Mouse (Mus musculus): Measurements from ENCODE around the gene Zfp369. TPM values are rescaled to one million over a fixed set of nuclear protein-coding genes. Genes with fewer than 3 reads are reported as not detected.
A peak's percentile ranks its signal among the peaks of the same experiment; 100 is the strongest.

The Zfp369 gene
- 41.3 and 57.5 TPM in 2 replicates for polyA plus RNA-seq (2012; rRNA removed)
- polyA plus RNA-seq (2014; fragmentation: Nextera tagmentation; extraction: Ambion mirVana): 18.4 and 22.9 TPM in 2 replicates

DNA sequence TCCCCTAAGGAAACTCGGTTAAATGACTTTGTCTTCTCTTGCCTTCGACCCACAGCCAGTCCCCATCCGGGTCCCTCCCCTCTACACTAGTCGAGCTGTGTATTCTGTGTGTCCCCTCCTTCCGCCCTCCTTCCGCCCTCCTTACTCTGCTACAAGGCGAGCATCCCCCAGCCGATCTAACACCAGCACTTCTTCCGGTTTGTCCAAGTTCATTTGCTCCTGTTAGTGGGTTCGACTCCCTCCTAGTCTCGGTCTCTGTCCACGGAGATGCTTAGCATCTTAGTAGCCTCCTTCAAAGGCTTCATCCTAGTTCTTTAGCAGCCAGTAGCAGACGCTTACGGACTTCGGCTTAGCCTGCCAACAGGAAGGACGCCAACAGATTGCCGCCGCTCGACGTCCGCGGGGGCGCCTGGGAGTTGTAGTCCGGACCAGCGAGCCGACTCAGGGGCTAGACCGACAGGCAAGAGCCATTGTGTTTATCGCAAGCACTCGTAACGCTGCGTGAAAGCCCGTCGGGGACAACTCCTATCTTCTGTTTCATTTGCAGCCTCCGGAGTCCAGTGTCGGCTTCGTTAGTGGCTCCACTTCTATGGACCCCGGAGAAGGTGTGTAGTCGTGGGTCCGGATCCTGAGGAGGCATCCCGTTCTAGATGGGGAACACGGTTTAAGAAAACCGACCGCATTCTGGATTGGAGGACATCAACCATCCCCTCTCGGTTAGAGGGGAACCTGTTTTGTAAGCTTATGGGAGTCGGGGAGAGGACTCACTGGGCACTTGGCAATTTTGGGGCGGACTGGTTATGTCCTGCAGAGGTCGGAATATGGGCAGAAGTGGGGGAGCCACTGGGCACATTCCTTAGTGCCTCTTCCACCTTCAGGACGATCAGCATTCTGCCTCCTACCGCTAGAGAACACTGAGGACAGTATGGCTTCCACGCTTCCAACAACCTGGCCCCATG, at the start of gene Zfp369:
Gene Zfp369 (plus strand): TSS at position 432 of the 959 bp plus-strand sequence.
- ATAC-seq (ENCODE audit: low FRiP score, low read depth) (peak; percentile 98), DNase-seq (ENCODE audit: low spot score) (peak; percentile 93)
- H3K4me1 ChIP-seq (ENCODE audit: control insufficient read depth, insufficient read depth, low read length): no peaks in the 10 kb centered on the region
- WGBS: under 1% methylated on average over 50 of the region's 50 CpGs
- H3K4me2 ChIP-seq (replicated peaks; ENCODE audit: low read depth, low read length, severe bottlenecking): peak within 1 kb of the TSS; percentile 54
- H3K9me3 ChIP-seq (ENCODE audit: control insufficient read depth, low read length): peaks cover 23% of the 10 kb centered on the region
- peak within 1 kb of the TSS; percentile 72 for H3K9ac ChIP-seq (ENCODE audit: low read depth, low read length, severe bottlenecking)
- peak within 1 kb of the TSS; percentile 61 for H3K4me3 ChIP-seq (replicated peaks; ENCODE audit: low read length)
- H3K36me3 ChIP-seq (ENCODE audit: control insufficient read depth, insufficient read depth, low read length): peaks cover 15% of the 10 kb centered on the region
- no peaks in the 10 kb centered on the region for H3K27me3 ChIP-seq (ENCODE audit: control insufficient read depth, insufficient read depth, low read length)
- peak; percentile 79; the same call in 1 of the 2 replicates for TF ChIP-seq POLR2A (IDR thresholded peaks at IDR 0.05; ENCODE audit: borderline replicate concordance, extremely low read depth, insufficient read depth, insufficient read length)
- peak within 1 kb of the TSS; percentile 85 for H3K27ac ChIP-seq (replicated peaks; ENCODE audit: low read depth, low read length)

- H3K27ac ChIP-seq (replicated peaks; ENCODE audit: low read depth, low read length): no peak overlapping the region
- no peaks in the 10 kb centered on the region for H3K36me3 ChIP-seq (ENCODE audit: control insufficient read depth, insufficient read depth, low read length)
- H3K4me1 ChIP-seq (ENCODE audit: control insufficient read depth, insufficient read depth, low read length): 0 out of 2 replicates have a peak, but pooled peaks cover 4% of the 10 kb centered on the region
- no peak overlapping the region for H3K4me3 ChIP-seq (replicated peaks; ENCODE audit: low read length)
- no peaks in the 10 kb centered on the region; the same call in 1 of the 2 replicates for H3K9me3 ChIP-seq (ENCODE audit: control insufficient read depth, low read length)
- no peaks in the 10 kb centered on the region for H3K27me3 ChIP-seq (ENCODE audit: control insufficient read depth, insufficient read depth, low read length)
- TF ChIP-seq POLR2A (IDR thresholded peaks at IDR 0.05; ENCODE audit: borderline replicate concordance, extremely low read depth, insufficient read depth, insufficient read length): no peak
- WGBS: 69% methylated on average over 9 of the region's 9 CpGs
- no peak overlapping the region for H3K4me2 ChIP-seq (replicated peaks; ENCODE audit: low read depth, low read length, severe bottlenecking)
- ATAC-seq (ENCODE audit: low FRiP score, low read depth): no peak
- no peak overlapping the region for H3K9ac ChIP-seq (ENCODE audit: low read depth, low read length, severe bottlenecking)
- no peak for DNase-seq (ENCODE audit: low spot score)
These were observed 41.4 kb upstream of the Zfp369 start for GRCm38 (mm10) chr13:65237211-65237610.

DNA sequence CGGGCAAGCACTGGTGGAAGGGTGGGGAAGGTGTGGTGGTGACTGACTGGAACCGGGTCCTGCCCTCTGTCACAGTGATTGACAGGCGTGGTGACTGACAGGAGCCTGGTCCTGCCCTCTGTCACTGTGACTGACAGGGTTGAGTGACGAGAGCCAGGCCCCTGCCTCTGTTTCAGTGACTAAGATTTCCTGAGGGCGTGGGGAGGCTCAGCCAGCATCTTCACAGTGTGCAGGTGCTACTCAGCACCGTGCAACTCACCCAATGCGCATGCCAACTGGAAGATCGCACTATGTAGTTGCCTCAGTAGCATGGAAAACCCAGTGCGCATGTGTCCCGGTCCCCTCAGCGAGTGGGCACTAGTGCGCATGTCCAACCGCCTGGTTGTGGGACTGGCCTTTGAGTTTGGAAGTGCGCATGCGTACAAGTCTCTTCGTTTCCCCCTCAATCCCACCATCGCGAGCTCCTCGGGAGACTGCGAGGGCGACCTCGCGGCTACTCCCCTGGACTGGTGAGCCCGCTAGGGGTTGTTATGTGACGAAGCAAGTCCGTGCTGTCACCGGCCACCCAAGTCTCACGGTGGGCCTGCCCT, 38.0 kb upstream of the Zfp369 start:
- Histone ChIP-seq H3K9ac (ENCODE audit: low read depth, low read length, severe bottlenecking) (peak overlapping the region; percentile 48), H3K4me2 (replicated peaks; ENCODE audit: low read depth, low read length, severe bottlenecking) (peak overlapping the region; percentile 96), H3K27me3 (ENCODE audit: control insufficient read depth, insufficient read depth, low read length) (no peaks in the 10 kb centered on the region), H3K36me3 (ENCODE audit: control insufficient read depth, insufficient read depth, low read length) (no peaks in the 10 kb centered on the region), H3K27ac (replicated peaks; ENCODE audit: low read depth, low read length) (peak overlapping the region; percentile 87), H3K9me3 (ENCODE audit: control insufficient read depth, low read length) (peaks cover 3% of the 10 kb centered on the region; the same call in 1 of the 2 replicates), H3K4me3 (replicated peaks; ENCODE audit: low read length) (peak overlapping the region; percentile 74), H3K4me1 (ENCODE audit: control insufficient read depth, insufficient read depth, low read length) (0 out of 2 replicates have a peak, but pooled peaks cover 8% of the 10 kb centered on the region)
- TF ChIP-seq POLR2A (IDR thresholded peaks at IDR 0.05; ENCODE audit: borderline replicate concordance, extremely low read depth, insufficient read depth, insufficient read length): peak; percentile 73; the same call in 1 of the 2 replicates
- WGBS: 1% methylated on average over 28 of the region's 28 CpGs
- ATAC-seq (ENCODE audit: low FRiP score, low read depth) (peak; percentile 93), DNase-seq (ENCODE audit: low spot score) (peak; percentile 97)

- peaks cover 8% of the 10 kb centered on the region; the same call in 1 of the 2 replicates for H3K9me3 ChIP-seq (ENCODE audit: control insufficient read depth, low read length)
- H3K4me2 ChIP-seq (replicated peaks; ENCODE audit: low read depth, low read length, severe bottlenecking): peak overlapping the region; percentile 96
- WGBS: under 1% methylated on average over 45 of the region's 45 CpGs
- H3K4me1 ChIP-seq (ENCODE audit: control insufficient read depth, insufficient read depth, low read length): 0 out of 2 replicates have a peak, but pooled peaks cover 8% of the 10 kb centered on the region
- peak overlapping the region; percentile 87 for H3K27ac ChIP-seq (replicated peaks; ENCODE audit: low read depth, low read length)
- no peaks in the 10 kb centered on the region for H3K36me3 ChIP-seq (ENCODE audit: control insufficient read depth, insufficient read depth, low read length)
- DNase-seq (ENCODE audit: low spot score) (peak; percentile 94), ATAC-seq (ENCODE audit: low FRiP score, low read depth) (peak; percentile 90)
- no peak for TF ChIP-seq POLR2A (IDR thresholded peaks at IDR 0.05; ENCODE audit: borderline replicate concordance, extremely low read depth, insufficient read depth, insufficient read length)
- H3K9ac ChIP-seq (ENCODE audit: low read depth, low read length, severe bottlenecking): peak overlapping the region; percentile 48
- no peaks in the 10 kb centered on the region for H3K27me3 ChIP-seq (ENCODE audit: control insufficient read depth, insufficient read depth, low read length)
- peak overlapping the region; percentile 74 for H3K4me3 ChIP-seq (replicated peaks; ENCODE audit: low read length)
These were observed 37.5 kb upstream of the Zfp369 start for GRCm38 (mm10) chr13:65241099-65241626.
